Mouse (Mus musculus) limb, embryonic 11.5 days (tissue): ENCODE measurements around the gene Nop56. TPM values are rescaled to one million over a fixed set of nuclear protein-coding genes. Genes with fewer than 3 reads are reported as not detected.

Experiments
- ATAC-seq: fragments of 200-750 bp; cut with Nextera tagmentation; 2 replicates; pipeline ENCODE4 v1.8.0; 2017; ENCODE audit warnings: low read depth; ENCODE audit not compliant: insufficient number of reproducible peaks, low FRiP score, low TSS enrichment
- DNase-seq: peaks from one replicate; pipeline ENCODE4 v3.0.0-alpha.2; 2015; ENCODE audit warnings: low spot score
- H3K27ac ChIP-seq: fragments of 300-500 bp; sonication (generic); replicated peaks from 2 replicates; pipeline ENCODE4 v1.5.1; 2014; ENCODE audit warnings: low read depth, mild to moderate bottlenecking, low read length
- H3K27me3 ChIP-seq: fragments of 300-500 bp; sonication (generic); 2 replicates; pipeline ENCODE4 v1.6.1; 2014; ENCODE audit warnings: mild to moderate bottlenecking, low read length, mixed read lengths; ENCODE audit not compliant: control insufficient read depth, insufficient read depth
- H3K36me3 ChIP-seq: fragments of 300-500 bp; sonication (generic); 2 replicates; pipeline ENCODE4 v1.6.1; 2014; ENCODE audit warnings: mild to moderate bottlenecking, low read length, moderate library complexity, mixed read lengths; ENCODE audit not compliant: control insufficient read depth, insufficient read depth
- H3K4me1 ChIP-seq: fragments of 300-500 bp; sonication (generic); 2 replicates; pipeline ENCODE4 v1.6.1; 2014; ENCODE audit warnings: low read length, mixed read lengths; ENCODE audit not compliant: control insufficient read depth, insufficient read depth
- H3K4me2 ChIP-seq: fragments of 300-500 bp; sonication (generic); 2 replicates; pipeline ENCODE4 v1.6.1; 2014; ENCODE audit warnings: low read depth, mild to moderate bottlenecking, moderate library complexity; ENCODE audit not compliant: severe bottlenecking
- H3K4me3 ChIP-seq: fragments of 300-500 bp; sonication (generic); 2 replicates; pipeline ENCODE4 v1.5.1; 2014; ENCODE audit warnings: low read depth, low read length
- H3K9ac ChIP-seq: fragments of 300-500 bp; sonication (generic); 2 replicates; pipeline ENCODE4 v1.6.1; 2014; ENCODE audit warnings: mild to moderate bottlenecking, low read length
- H3K9me3 ChIP-seq: fragments of 300-500 bp; sonication (generic); 2 replicates; pipeline ENCODE4 v1.6.1; 2016; ENCODE audit warnings: low read length; ENCODE audit not compliant: control insufficient read depth
- WGBS: fragments of 180-500 bp; shearing (Covaris S2); extraction: QIAGEN DNeasy Blood & Tissue Kit; methylation state at CpG from one replicate; pipeline ENCODE4 v1.1.7; 2014; 5-methylcytosine and 5-hydroxymethylcytosine counted together
- polyA plus RNA-seq: library from polyadenylated mRNA; unstranded; fragments of >200 nt; fragmentation: Nextera tagmentation; extraction: Ambion mirVana; gene quantifications from 2 replicates; pipeline ENCODE4 v1.2.1, GENCODE M21; 2014

Nop56 gene
- 383 and 407 TPM in 2 replicates for polyA plus RNA-seq

DNA sequence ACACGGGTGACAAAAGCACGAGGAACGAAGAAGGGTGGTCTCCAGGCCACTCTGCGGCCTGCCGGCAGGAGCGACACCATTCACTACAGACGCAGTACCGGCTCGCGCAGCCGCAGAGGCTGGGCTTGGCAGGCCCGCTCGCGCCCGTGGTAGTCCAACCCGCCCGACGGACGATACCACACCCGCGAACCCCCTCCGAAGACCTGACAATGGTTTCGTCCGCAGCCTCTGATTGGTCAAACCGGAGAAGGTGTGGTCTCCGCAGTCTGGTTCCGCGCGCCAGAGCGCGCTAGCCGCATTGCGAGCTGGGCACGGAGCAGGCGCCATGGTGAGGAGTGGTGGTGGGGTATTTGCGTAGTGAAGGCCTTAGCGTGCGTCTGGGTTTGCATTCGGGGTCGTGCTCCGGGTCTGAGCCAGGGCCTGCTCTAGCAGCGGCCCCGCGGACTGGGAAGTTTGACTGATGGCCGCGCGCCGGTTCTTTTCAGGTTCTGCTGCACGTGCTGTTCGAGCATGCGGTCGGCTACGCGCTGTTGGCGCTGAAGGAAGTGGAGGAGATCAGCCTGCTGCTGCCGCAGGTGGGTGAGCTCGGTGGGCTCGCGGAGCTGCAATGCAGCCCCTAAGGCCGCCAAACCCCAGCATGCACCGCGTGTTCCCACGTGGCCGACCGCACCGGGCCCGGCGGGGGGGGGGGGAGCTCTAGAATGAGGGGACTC, at the start of gene Nop56:
TSS of gene Nop56 (plus strand) at position 282 of the 713 bp plus-strand sequence.
- Histone ChIP-seq H3K9me3 (no peaks in the 10 kb centered on the region), H3K9ac (peak within 1 kb of the TSS; percentile 97), H3K27me3 (no peaks in the 10 kb centered on the region), H3K4me3 (peak within 1 kb of the TSS; percentile 94), H3K4me1 (peaks cover 4% of the 10 kb centered on the region; the same call in 1 of the 2 replicates), H3K4me2 (peak within 1 kb of the TSS; percentile 84), H3K36me3 (peaks cover 16% of the 10 kb centered on the region), H3K27ac (peak within 1 kb of the TSS; percentile 91)
- DNase-seq (peak; percentile 100), ATAC-seq (peak; percentile 97)
- under 1% methylated on average over 68 of the region's 68 CpGs for whole genome bisulfite sequencing

DNA sequence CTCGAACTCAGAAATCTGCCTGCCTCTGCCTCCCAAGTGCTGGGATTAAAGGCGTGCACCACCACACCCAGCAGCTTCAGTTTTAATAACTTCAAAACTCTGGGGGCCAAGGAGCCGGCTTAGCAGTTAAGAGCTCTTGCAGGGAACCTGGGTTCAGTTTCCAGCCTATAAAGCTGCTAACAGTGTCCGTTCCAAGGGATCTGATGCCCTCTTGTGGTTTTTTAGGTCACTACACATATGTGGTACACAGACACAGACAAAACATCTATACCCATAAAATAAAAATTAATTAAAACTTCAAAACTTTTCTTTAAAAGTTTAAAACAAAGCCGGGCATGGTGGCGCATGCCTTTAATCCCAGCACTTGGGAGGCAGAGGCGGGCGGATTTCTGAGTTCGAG, 27.3 kb upstream of the Nop56 start:
- Histone ChIP-seq H3K9ac (no peak overlapping the region), H3K4me2 (no peak overlapping the region), H3K27me3 (no peaks in the 10 kb centered on the region), H3K4me3 (no peak overlapping the region), H3K36me3 (no peaks in the 10 kb centered on the region), H3K9me3 (no peaks in the 10 kb centered on the region), H3K4me1 (no peaks in the 10 kb centered on the region), H3K27ac (no peak overlapping the region)
- 45% methylated on average over 9 of the region's 9 CpGs for WGBS
- DNase-seq (peak; percentile 31), ATAC-seq (no peak)

GRCm38 (mm10) chr2:130248226-130248625, 26.0 kb upstream of the Nop56 start:
- WGBS: 82% methylated on average over 7 of the region's 7 CpGs
- Histone ChIP-seq H3K4me1 (no peaks in the 10 kb centered on the region), H3K36me3 (no peaks in the 10 kb centered on the region), H3K4me3 (no peak overlapping the region), H3K9ac (no peak overlapping the region), H3K27ac (no peak overlapping the region), H3K9me3 (no peaks in the 10 kb centered on the region), H3K27me3 (no peaks in the 10 kb centered on the region), H3K4me2 (no peak overlapping the region)
- ATAC-seq (no peak), DNase-seq (no peak)

DNA sequence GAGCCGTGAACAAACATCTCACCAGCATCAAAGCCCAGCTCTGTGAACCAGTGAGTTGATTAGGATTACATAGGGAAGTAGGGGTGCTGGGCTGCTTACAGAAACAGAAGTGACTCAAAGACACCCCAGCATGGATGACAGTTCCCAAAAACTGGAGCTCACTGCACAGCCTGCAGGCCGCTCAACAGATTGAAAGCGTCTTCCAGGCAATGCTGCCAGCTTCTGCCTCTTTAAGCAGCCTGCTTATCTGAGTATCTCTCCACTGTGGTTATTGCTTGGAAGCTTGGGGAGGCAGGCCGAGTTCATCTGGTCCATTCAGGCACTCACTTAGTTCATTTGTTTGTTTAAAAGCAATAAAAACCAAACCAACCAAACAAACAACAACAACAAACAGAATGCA, 17.5 kb upstream of the Nop56 start:
- no peak overlapping the region for H3K9ac ChIP-seq
- WGBS: 69% methylated on average over 4 of the region's 4 CpGs
- H3K4me2 ChIP-seq: no peak overlapping the region
- no peak overlapping the region for H3K27ac ChIP-seq
- H3K4me3 ChIP-seq: no peak overlapping the region
- no peaks in the 10 kb centered on the region for H3K9me3 ChIP-seq
- no peaks in the 10 kb centered on the region for H3K36me3 ChIP-seq
- no peaks in the 10 kb centered on the region for H3K27me3 ChIP-seq
- no peaks in the 10 kb centered on the region for H3K4me1 ChIP-seq
- ATAC-seq (no peak), DNase-seq (no peak)

DNA sequence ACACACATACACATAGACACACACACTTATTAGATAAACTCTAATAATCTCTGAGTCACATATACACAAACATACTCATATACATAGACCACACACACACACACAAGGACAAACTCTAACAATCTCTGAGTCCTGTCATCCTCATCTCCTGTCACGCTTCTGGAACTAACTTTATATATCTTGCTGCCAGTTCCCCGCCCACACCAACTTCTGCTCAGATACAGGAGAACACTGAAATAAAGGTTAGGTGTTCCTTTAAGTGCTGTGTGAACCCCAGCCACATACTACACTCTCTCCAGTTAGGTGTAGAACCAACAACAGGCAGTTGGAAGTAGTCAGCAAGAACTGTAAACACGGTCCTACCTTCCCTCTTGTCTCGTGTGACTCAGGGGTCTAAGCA, 13.4 kb upstream of the Nop56 start:
- H3K9me3 ChIP-seq: no peaks in the 10 kb centered on the region
- H3K27ac ChIP-seq: no peak overlapping the region
- no peak for ATAC-seq
- no peak overlapping the region for H3K9ac ChIP-seq
- no peak overlapping the region for H3K4me3 ChIP-seq
- no peak for DNase-seq
- no peaks in the 10 kb centered on the region for H3K4me1 ChIP-seq
- no peaks in the 10 kb centered on the region for H3K36me3 ChIP-seq
- no peaks in the 10 kb centered on the region for H3K27me3 ChIP-seq
- H3K4me2 ChIP-seq: no peak overlapping the region
- WGBS: 87% methylated on average over 4 of the region's 4 CpGs

DNA sequence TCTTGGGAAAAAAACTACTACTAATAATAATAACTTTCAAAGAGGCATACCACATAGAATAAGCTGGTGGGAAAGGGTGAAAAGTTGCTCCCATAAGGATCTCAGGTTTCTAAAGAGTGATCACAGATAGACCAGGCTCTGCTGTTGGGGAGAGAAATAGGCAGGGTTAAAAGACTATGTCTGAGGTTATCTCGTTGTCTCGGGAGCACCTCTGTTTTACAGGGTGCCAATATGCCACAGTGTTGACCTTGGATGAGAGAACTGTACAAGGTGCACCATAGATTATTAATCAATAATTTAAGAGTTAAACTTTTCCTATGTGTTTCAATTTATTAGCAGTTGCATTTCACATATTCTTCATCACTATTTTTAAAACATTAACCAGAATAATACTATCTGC, 12.3 kb upstream of the Nop56 start:
- H3K9ac ChIP-seq: no peak overlapping the region
- no peak overlapping the region for H3K27ac ChIP-seq
- H3K27me3 ChIP-seq: no peaks in the 10 kb centered on the region
- 83% methylated on average over 2 of the region's 2 CpGs for WGBS
- DNase-seq (no peak), ATAC-seq (no peak)
- no peaks in the 10 kb centered on the region for H3K9me3 ChIP-seq
- H3K36me3 ChIP-seq: no peaks in the 10 kb centered on the region
- H3K4me1 ChIP-seq: no peaks in the 10 kb centered on the region
- H3K4me2 ChIP-seq: no peak overlapping the region
- H3K4me3 ChIP-seq: no peak overlapping the region

DNA sequence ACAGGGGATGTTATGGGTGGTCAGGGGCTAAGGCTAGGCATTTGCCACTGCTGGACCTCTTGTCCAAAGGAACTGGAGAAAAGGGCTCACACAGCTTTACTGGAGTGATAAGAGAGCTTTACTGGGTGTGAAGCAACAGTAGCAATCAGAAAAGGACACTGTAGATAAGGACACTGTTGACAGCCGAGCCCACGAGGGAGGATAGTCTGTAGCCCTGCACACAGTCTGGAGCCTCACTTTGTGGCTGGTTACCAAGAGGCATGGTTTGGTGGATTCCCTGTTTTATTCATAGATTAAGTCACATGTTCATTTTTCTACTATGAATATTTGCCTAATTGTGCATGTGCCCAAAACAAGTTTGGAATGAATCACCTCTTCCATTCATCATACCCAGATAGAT, 11.8 kb upstream of the Nop56 start:
- H3K4me1 ChIP-seq: no peaks in the 10 kb centered on the region
- H3K4me3 ChIP-seq: no peak overlapping the region
- H3K36me3 ChIP-seq: no peaks in the 10 kb centered on the region
- no peaks in the 10 kb centered on the region for H3K27me3 ChIP-seq
- no peak overlapping the region for H3K4me2 ChIP-seq
- H3K27ac ChIP-seq: no peak overlapping the region
- no peaks in the 10 kb centered on the region for H3K9me3 ChIP-seq
- 79% methylated on average over 2 of the region's 2 CpGs for WGBS
- ATAC-seq: no peak
- no peak for DNase-seq
- no peak overlapping the region for H3K9ac ChIP-seq

DNA sequence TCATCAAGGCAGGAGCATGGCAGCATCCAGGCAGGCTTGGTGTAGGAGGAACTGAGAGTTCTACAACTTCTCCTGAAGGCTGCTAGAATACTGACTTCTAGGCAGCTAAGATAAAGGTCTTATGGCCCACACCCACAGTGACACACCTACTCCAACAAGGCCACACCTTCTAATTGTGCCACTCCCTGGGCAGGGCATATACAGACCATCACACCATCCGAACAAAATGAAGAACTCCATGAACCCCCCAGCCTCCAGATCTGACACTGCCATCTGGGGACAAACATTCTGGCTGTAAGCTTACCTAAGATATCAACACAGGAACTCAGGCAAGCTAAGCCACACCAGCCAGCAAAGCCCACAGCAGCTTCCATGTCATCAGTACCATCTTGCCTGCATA, 8.7 kb upstream of the Nop56 start:
- no peaks in the 10 kb centered on the region for H3K4me1 ChIP-seq
- H3K36me3 ChIP-seq: no peaks in the 10 kb centered on the region
- ATAC-seq (no peak), DNase-seq (no peak)
- H3K9ac ChIP-seq: no peak overlapping the region
- H3K27me3 ChIP-seq: no peaks in the 10 kb centered on the region
- H3K4me3 ChIP-seq: no peak overlapping the region
- H3K9me3 ChIP-seq: no peaks in the 10 kb centered on the region
- H3K27ac ChIP-seq: no peak overlapping the region
- no peak overlapping the region for H3K4me2 ChIP-seq
- WGBS: 86% methylated on average over 1 of the region's 1 CpGs

- no peaks in the 10 kb centered on the region for H3K27me3 ChIP-seq
- H3K9ac ChIP-seq: no peak overlapping the region
- ATAC-seq: no peak
- no peak overlapping the region for H3K27ac ChIP-seq
- 64% methylated on average over 7 of the region's 7 CpGs for WGBS
- no peak overlapping the region for H3K4me2 ChIP-seq
- no peak overlapping the region for H3K4me3 ChIP-seq
- no peaks in the 10 kb centered on the region for H3K9me3 ChIP-seq
- DNase-seq: no peak
- no peaks in the 10 kb centered on the region for H3K4me1 ChIP-seq
- no peaks in the 10 kb centered on the region for H3K36me3 ChIP-seq
Measured at GRCm38 (mm10) chr2:130268074-130268473, 6.2 kb upstream of the Nop56 start.
